Mouse (Mus musculus) testis, adult 2 months (tissue): ENCODE data around the gene Btg2.

Experiments used
- CTCF ChIP-seq: fragments of 200-500 bp; IDR thresholded peaks from 2 replicates; pipeline ENCODE4 v1.5.1; 2012; ENCODE audit warnings: low read depth, mild to moderate bottlenecking, inconsistent platforms, low read length, moderate library complexity; ENCODE audit not compliant: control insufficient read depth, insufficient read depth, insufficient replicate concordance
- POLR2A ChIP-seq: fragments of 200-500 bp; IDR thresholded peaks from 2 replicates; pipeline ENCODE4 v1.6.1; 2012; ENCODE audit warnings: low read depth, mild to moderate bottlenecking, inconsistent platforms, low read length, moderate library complexity; ENCODE audit not compliant: control insufficient read depth

- no peak for TF ChIP-seq CTCF
- no peak for TF ChIP-seq POLR2A
Observed at GRCm38 (mm10) chr1:134086811-134087398, 8.0 kb upstream of the Btg2 start.
